Comparison of ENCODE assay signal across 15 mouse cellular contexts in the genomic region with DNA sequence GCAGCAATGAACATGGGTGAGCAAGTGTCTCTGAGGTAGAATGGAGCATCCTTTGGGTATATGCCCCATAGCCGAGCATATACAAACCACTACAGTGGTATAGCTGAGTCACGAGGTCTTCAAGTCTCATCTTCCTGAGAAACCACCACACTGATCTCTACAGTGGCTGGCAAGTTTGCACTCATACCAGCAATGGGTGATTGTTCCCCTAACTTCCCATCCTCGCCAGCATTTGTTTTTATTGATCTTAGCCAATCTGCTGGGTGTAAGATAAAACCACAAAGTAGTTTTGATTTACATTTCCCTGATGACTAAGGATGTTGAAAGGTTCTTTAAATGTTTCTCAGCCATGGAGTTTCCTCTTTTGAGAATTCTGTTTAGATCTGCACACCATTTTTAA.
"Had no signal": no experiment of that assay in that cellular context is flagged by ENCODE, and none has a peak within 500 bp of the region (broad histone marks: within the 10 kb centered on the region; RNA-seq: fewer than 3 reads in every experiment).

No protein-coding gene starts in this region.

- DNase-seq: kidney, adult 18-20 months; kidney, postnatal 10 days; kidney, postnatal 4 days; left cerebral cortex, postnatal 4 days; lung, embryonic 14.5 days; lung, postnatal 10 days; midbrain, embryonic 14.5 days; right cerebral cortex, postnatal 14 days; thymus, adult 18-20 months; thymus, postnatal 14 days had no signal

- H3K27ac ChIP-seq: layer of hippocampus, adult 2 months; limb, embryonic 13.5 days; liver, embryonic 15.5 days; midbrain, embryonic 10.5 days; neural tube, embryonic 12.5 days had no signal

- H3K36me3 ChIP-seq: limb, embryonic 13.5 days; liver, embryonic 15.5 days; midbrain, embryonic 10.5 days; neural tube, embryonic 12.5 days had no signal

- H3K9me3 ChIP-seq: liver, embryonic 15.5 days; midbrain, embryonic 10.5 days; neural tube, embryonic 12.5 days had no signal

- H3K4me2 ChIP-seq: limb, embryonic 13.5 days; liver, embryonic 15.5 days; lung, embryonic 14.5 days; neural tube, embryonic 12.5 days had no signal

- H3K27me3 ChIP-seq: limb, embryonic 13.5 days; liver, embryonic 15.5 days; neural tube, embryonic 12.5 days had no signal

- H3K4me1 ChIP-seq: limb, embryonic 13.5 days; liver, embryonic 15.5 days; midbrain, embryonic 10.5 days; neural tube, embryonic 12.5 days had no signal

- H3K4me3 ChIP-seq: layer of hippocampus, adult 2 months; limb, embryonic 13.5 days; liver, embryonic 15.5 days; midbrain, embryonic 10.5 days; neural tube, embryonic 12.5 days had no signal

- H3K9ac ChIP-seq: limb, embryonic 13.5 days; liver, embryonic 15.5 days; lung, embryonic 14.5 days; neural tube, embryonic 12.5 days had no signal
